Mouse (Mus musculus): ENCODE measurements around the gene Bmp2k. TPM values are rescaled to one million over a fixed set of nuclear protein-coding genes. Genes with fewer than 3 reads are reported as not detected.
"Not testable (repeated sequence)": the region's sequence is repeated elsewhere in the genome, so short reads cannot be mapped to it uniquely, and the experiment has no call there.

The Bmp2k gene
- polyA plus RNA-seq, 1 experiment from 2014 or later, result 13.9 TPM

DNA sequence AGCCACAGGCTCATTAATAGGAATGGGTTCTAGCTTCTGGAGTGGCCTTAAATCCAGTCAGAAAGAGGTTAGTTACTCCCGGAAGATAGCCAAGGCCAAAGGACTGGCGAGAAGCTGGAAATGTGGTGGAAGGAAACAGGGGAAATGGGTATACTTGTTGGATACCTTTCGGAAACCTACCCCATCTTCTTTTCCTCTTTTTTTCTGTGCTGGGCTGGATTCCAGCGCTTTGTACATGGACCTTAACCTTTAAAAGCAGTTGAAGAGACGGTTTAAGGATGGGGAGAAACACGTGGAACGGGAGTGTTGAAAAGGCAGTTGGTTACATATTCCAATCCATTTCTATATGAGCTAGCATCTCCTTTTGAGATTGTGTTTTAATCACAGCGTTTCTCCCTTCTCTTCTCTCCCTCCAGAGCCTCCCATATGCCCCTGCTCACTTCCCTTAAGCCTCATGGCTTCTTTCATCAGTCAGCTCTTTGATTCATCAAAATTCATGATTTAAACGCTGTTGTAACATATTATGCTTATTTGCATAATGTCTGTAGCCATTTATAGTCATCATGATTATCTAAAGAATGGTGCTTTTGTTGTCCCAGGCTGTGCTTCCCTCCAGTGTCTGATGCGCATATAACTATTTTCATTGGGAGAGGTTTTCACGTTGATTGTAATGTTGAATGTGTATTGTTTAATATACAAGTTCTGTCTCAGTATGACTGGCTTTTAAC lies 18.5 kb downstream of the Bmp2k start:
- no peak for TF ChIP-seq CTCF (IDR thresholded peaks at IDR 0.05)
- CTCF ChIA-PET, result interaction anchor here (5.4 kb wide), 1 partner anchor 9 kb away, joined by 23 read pairs; no protein-coding TSS in a partner anchor
- in situ Hi-C loops (cut with MboI; ENCODE audit: low pct_unique_long_range_greater_than_20kb), result no loop called here
- ATAC-seq, result no peak
- no peak for DNase-seq (ENCODE audit: low read depth, low spot score)
- POLR2A ChIA-PET, result no interaction called here
- H3K27me3 ChIP-seq, result no peaks in the 10 kb centered on the region

DNA sequence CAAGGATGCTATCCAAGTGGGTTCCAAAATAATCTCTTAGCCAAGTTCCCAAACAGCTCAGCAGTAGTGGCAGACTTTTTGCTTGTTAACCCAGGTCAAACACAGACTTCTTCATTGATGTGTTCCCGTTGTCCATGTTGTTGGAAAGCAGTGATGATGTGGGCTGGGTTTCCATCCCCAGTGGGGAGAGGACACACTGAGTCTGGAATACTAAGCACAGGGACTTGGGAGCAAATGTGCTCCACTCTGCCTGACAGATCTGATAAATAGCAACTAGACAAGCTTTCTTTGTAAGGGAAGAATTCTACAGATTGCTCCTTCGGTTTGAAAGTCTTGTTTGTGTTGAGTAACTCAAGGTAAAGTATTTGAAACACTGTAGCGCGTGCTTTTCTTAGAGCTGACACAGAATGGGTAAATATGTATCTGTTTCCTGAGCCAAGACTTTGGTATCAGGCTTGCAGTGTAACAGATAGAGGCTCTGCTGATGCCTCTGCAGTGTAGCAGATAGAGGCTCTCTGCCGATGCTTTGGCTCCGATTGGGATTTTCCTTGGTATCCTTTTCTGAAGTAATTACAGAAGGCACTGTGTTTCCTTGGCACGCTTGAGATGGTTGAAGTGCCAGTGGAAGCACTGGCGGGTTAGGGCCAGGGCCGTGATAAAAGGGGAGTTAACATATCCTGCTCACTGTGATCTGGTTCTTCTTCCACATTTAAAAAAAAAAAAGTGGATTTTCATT lies 19.5 kb downstream of the Bmp2k start:
- ChIA-PET CTCF (interaction anchor here (1.1 to 5.4 kb wide), 2 partner anchors 8 to 17 kb away, joined by 4 to 23 read pairs; no protein-coding TSS in a partner anchor), POLR2A (no interaction called here)
- ATAC-seq, result no peak
- H3K27me3 ChIP-seq, result no peaks in the 10 kb centered on the region
- TF ChIP-seq CTCF (IDR thresholded peaks at IDR 0.05), result no peak
- DNase-seq (ENCODE audit: low read depth, low spot score), result no peak
- in situ Hi-C loops (cut with MboI; ENCODE audit: low pct_unique_long_range_greater_than_20kb), result no loop called here

GRCm38 (mm10) chr5:97022305-97023278 lies 25.1 kb downstream of the Bmp2k start:
- ATAC-seq (peak; percentile 12), DNase-seq (ENCODE audit: low read depth, low spot score) (no peak)
- no peaks in the 10 kb centered on the region for H3K27me3 ChIP-seq
- in situ Hi-C loops (cut with MboI; ENCODE audit: low pct_unique_long_range_greater_than_20kb), result no loop called here
- CTCF ChIA-PET, result interaction anchor here (0.8 to 3.4 kb wide), 3 partner anchors 8 to 21 kb away, joined by 3 to 23 read pairs (median 4); no protein-coding TSS in a partner anchor
- TF ChIP-seq CTCF (IDR thresholded peaks at IDR 0.05), result no peak
- POLR2A ChIA-PET, result interaction anchor here (1.3 kb wide), 1 partner anchor 25 kb away, joined by 4 read pairs; the partner anchor contains the start of gene Bmp2k

- TF ChIP-seq CTCF (IDR thresholded peaks at IDR 0.05), result no peak
- in situ Hi-C loops (cut with MboI; ENCODE audit: low pct_unique_long_range_greater_than_20kb), result no loop called here
- no peaks in the 10 kb centered on the region for H3K27me3 ChIP-seq
- ATAC-seq (peak; percentile 35), DNase-seq (ENCODE audit: low read depth, low spot score) (no peak)
- POLR2A ChIA-PET, result interaction anchor here (1.0 kb wide), 1 partner anchor 24 kb away, joined by 3 read pairs; no protein-coding TSS in a partner anchor
- CTCF ChIA-PET, result interaction anchor here (0.8 to 3.4 kb wide), 2 partner anchors 10 to 171 kb away, joined by 3 to 23 read pairs; no protein-coding TSS in a partner anchor
These were observed 27.3 kb downstream of the Bmp2k start for GRCm38 (mm10) chr5:97024834-97025233.

DNA sequence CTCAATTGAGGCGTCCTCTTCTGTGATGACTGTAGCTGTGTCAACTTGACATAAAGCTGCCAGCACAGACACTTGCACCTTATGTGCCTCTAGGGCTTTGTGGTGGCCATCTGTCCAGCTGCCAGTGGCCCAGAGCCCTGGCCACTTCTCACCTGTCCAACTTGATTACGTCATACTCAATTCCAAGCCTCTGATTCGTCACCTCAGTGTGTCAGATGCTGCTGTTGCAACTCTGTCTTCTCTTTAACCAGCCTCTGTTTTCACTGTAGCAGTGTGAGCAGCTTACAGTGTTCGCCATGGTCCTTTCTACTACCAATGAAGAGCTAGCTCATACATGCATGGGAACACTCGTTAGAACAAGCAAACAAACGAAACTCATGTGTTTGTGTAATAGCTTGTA lies 28.2 kb downstream of the Bmp2k start:
- no peak for DNase-seq (ENCODE audit: low read depth, low spot score)
- ChIA-PET CTCF (interaction anchor here (0.7 to 3.4 kb wide), 2 partner anchors 11 to 19 kb away, joined by 3 to 23 read pairs; no protein-coding TSS in a partner anchor), POLR2A (no interaction called here)
- H3K27me3 ChIP-seq, result no peaks in the 10 kb centered on the region
- TF ChIP-seq CTCF (IDR thresholded peaks at IDR 0.05), result no peak
- ATAC-seq, result no peak
- in situ Hi-C loops (cut with MboI; ENCODE audit: low pct_unique_long_range_greater_than_20kb), result no loop called here

GRCm38 (mm10) chr5:97028004-97028403 lies 30.5 kb downstream of the Bmp2k start:
- CTCF ChIA-PET, result no interaction called here
- no peaks in the 10 kb centered on the region for H3K27me3 ChIP-seq
- no peak for ATAC-seq
- DNase-seq (ENCODE audit: low read depth, low spot score), result no peak
- no peak for TF ChIP-seq CTCF (IDR thresholded peaks at IDR 0.05)
- in situ Hi-C loops (cut with MboI; ENCODE audit: low pct_unique_long_range_greater_than_20kb), result no loop called here
- POLR2A ChIA-PET, result no interaction called here

DNA sequence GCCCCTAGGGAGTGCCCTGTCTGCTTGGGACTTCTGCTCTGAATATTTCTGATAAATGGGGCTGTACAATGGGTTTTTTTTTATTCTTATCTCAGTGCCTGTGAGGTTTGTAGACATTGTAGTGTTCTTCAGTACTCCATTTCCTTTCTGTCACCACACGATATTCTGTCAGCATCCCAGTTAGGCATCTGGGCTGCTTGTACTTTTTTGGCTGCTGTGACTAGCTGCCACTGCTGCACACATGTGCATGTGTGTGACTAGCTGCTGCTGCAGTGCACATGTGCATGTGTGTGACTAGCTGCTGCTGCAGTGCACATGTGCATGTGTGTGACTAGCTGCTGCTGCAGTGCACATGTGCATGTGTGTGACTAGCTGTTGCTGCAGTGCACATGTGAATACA lies 31.4 kb downstream of the Bmp2k start:
- H3K27me3 ChIP-seq; POLR2A ChIA-PET; DNase-seq (ENCODE audit: low read depth, low spot score); ATAC-seq; in situ Hi-C loops (cut with MboI; ENCODE audit: low pct_unique_long_range_greater_than_20kb); CTCF ChIA-PET: not testable (repeated sequence)

DNA sequence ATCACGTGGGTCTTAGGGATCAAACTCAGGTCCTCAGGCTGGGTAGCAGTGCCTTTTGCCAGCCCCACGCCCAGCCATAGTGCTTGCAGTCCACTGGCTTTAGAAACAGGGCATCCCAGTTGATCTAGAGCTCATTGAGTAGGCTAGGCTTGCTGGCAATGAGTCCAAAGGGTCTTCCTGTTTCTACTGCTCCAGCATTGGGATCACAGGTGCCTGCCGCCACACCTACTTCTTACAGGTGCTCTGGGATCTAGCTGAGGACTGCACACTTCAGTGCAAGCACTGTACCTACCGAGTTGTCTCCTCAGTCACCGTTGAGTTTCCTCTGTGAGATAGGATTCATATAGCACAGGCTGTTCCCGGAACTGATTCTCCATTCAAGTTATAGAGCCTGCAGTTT lies 34.3 kb downstream of the Bmp2k start:
- ChIA-PET CTCF (no interaction called here), POLR2A (no interaction called here)
- ATAC-seq (no peak), DNase-seq (ENCODE audit: low read depth, low spot score) (no peak)
- TF ChIP-seq CTCF (IDR thresholded peaks at IDR 0.05), result no peak
- no peaks in the 10 kb centered on the region for H3K27me3 ChIP-seq
- in situ Hi-C loops (cut with MboI; ENCODE audit: low pct_unique_long_range_greater_than_20kb), result no loop called here

- in situ Hi-C loops (cut with MboI; ENCODE audit: low pct_unique_long_range_greater_than_20kb), result no loop called here
- ATAC-seq, result no peak
- no peaks in the 10 kb centered on the region for H3K27me3 ChIP-seq
- TF ChIP-seq CTCF (IDR thresholded peaks at IDR 0.05), result no peak
- no peak for DNase-seq (ENCODE audit: low read depth, low spot score)
- ChIA-PET CTCF (no interaction called here), POLR2A (no interaction called here)
These were observed 47.8 kb downstream of the Bmp2k start for GRCm38 (mm10) chr5:97045260-97045659.

DNA sequence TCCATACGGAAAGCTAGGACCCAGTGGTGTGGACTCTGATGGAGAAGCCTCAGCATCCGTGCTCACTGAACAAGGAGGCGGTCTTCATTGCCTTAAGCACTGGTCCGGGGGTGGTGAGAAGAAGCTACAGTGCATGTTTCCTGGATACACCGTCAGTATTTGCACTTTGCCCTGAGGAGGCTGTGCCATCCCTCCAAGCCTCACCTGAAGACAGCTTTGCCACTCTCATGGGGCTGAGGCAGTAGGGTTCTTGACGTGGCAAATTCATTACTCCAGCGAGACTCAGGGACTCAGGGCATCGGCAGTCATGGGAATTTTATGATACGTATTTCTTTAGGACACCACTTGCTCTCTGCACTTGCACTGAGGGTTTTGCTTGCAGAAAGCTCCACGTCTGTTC lies 49.2 kb downstream of the Bmp2k start:
- no peak for ATAC-seq
- in situ Hi-C loops (cut with MboI; ENCODE audit: low pct_unique_long_range_greater_than_20kb), result no loop called here

More for the DNA sequence above, 49.2 kb downstream of the Bmp2k start:
- POLR2A ChIA-PET, result no interaction called here
- CTCF ChIA-PET, result interaction anchor here (1.0 to 1.3 kb wide), 2 partner anchors 23 to 181 kb away, joined by 3 to 4 read pairs; no protein-coding TSS in a partner anchor
- no peak for TF ChIP-seq CTCF (IDR thresholded peaks at IDR 0.05)
- H3K27me3 ChIP-seq, result no peaks in the 10 kb centered on the region
- DNase-seq (ENCODE audit: low read depth, low spot score), result no peak

Measured in Patski (cell line).